Mouse (Mus musculus) testis, postnatal 10 days (tissue): Measurements from ENCODE around the gene Nin.
A peak's percentile ranks its signal among the peaks of the same experiment; 100 is the strongest.

Experiments used
- DNase-seq: peaks from one replicate; pipeline ENCODE4 v3.0.0; 2021; ENCODE audit warnings: low spot score

Nin gene

GRCm38 (mm10) chr12:70011681-70012080 lies 101.8 kb downstream of the Nin start:
- DNase-seq: no peak

DNA sequence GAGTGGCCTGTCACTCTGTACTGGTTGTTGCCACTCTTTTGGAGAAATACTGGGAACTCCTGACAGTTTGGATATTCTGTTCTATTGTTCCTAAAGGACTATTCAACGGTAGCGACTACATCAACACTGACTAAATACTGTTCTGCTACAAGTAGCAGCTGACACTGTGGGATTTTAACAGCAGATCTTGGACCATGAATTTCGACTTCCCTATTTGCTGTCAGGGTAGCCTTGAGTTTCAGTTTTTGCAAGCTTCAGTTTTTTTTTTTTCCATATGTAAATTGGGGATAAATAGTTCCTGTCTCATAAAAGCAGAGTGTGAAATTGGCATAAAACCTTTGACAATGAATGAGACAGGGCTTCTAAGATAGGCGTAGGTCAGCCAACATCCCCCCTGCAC lies 103.2 kb downstream of the Nin start:
- DNase-seq: no peak

- no peak for DNase-seq
These were observed 108.4 kb downstream of the Nin start for GRCm38 (mm10) chr12:70005103-70005502.

GRCm38 (mm10) chr12:69998186-69998983 lies 115.1 kb downstream of the Nin start:
- no peak for DNase-seq

DNA sequence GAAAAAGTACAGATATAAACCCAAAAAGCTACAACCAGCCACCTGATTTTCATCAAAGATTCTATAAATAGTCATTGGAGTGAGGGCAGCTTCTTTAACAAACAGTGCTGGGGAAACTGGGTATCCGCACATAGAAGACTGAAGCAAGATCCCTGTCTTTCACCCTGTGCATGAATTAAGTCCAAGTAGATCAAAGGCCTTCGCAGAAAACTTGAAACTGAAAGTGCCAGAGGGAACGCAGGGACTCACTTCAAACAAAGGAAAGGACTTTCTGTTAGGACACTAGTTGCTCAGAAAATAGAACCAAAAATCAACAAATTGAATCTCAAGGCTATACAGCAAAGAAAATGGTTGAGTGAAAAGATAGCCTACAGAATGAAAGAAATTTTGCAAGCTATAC lies 118.1 kb downstream of the Nin start:
- DNase-seq: no peak

DNA sequence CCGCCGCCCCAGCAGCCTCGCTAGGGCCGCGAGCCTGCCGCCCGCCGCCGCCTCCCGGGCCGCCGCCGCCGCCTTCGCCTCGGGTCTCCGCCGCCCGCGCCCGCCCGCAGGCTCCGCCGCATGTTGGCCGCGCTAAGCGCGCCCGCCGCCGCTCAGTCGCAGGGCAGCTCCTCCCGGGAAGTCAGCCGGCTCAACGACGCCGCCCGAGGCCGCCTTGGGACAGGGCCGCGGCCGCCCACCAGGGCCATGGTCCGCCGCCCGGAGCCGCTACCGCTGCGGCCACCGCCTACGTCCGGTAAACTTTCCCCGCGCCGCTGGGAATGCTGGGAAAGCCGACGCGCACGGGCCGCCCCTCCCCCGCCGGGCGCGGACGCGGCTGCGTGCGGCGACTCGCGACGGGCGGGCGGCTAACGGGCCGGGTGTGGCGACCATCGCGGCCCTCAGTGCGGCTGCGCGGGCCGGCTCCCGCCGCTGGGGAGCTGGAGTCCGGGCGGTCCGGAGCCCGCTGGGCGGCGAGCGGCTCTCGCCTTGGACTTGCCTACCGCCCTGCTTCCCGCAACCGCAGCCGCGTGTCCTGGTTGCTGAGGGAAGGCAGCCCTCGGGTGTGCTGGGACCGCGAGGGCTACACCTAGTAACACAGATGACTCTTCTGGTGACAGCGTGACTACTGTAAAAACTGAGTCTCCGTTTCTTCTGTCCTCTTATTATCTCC lies 126.6 kb downstream of the Nin start, which contains the start of gene Sav1:
TSS of gene Sav1 (minus strand) at position 217 of the 712 bp plus-strand sequence.
- DNase-seq: peak; percentile 88

GRCm38 (mm10) chr12:69986241-69986762 lies 127.2 kb downstream of the Nin start:
- peak; percentile 43 for DNase-seq

- no peak for DNase-seq
These were observed 128.0 kb downstream of the Nin start for GRCm38 (mm10) chr12:69985546-69985945.

DNA sequence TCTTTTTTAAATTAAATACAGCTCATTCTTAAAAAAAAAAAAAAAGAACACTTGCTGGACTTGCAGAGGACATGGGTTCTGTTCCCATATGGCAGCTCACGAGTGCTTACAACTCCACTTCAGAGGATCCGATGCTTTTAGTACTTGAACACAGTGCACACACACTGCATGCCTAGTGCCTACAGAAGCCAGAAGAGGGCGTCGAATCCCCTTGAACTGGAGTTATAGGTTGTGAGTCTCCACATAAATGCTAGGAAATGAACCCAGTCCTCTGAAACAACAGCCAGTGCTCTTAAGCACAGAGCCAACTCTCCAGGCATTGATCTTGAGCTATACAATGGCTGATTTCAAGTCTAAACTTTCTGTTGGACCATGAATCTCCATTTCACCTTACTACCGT lies 130.6 kb downstream of the Nin start:
- DNase-seq: no peak

- no peak for DNase-seq
These were observed 136.0 kb downstream of the Nin start for GRCm38 (mm10) chr12:69977376-69977998.

DNA sequence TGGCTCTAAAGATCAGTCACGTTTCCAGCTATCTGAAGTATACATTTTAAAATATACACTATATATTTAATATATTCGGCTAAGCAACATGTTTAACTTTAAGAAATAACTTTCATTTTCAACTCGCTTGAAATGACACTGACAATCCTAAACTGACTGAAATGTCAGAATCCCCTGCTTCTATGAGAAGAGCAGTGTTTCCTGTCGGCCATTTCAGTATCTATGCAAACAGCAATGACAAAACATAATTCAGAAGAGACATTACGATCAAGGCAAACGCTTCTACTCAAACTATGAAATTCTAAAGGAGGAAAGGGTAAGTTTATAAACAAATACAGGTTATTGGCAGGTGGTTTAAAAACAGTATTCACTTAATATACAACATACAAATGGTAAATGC lies 136.8 kb downstream of the Nin start:
- no peak for DNase-seq

- no peak for DNase-seq
These were observed 139.9 kb downstream of the Nin start for GRCm38 (mm10) chr12:69973666-69974065.

- peak; percentile 45 for DNase-seq
These were observed 145.4 kb downstream of the Nin start for GRCm38 (mm10) chr12:69968154-69968553.

GRCm38 (mm10) chr12:69967112-69967511 lies 146.4 kb downstream of the Nin start:
- DNase-seq: no peak

DNA sequence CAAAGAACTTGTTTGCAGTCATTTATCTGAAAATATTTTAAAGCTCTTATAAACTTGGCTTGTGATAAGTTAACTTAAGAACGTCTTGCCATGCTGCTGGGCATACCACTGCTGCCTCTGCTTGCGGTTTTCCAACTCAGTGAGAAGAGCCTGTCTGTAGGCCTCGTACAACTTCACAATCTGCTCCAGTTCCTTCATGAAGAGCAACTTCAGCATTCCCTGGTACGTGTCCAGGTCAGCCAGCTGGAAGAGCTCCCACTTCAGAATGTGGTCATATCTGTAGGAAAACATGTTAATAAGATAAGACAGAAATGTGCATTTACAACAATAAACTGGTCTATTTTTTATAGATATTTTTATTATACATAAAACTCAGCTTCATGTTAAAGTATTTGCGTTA lies 147.4 kb downstream of the Nin start:
- DNase-seq: peak; percentile 61

DNA sequence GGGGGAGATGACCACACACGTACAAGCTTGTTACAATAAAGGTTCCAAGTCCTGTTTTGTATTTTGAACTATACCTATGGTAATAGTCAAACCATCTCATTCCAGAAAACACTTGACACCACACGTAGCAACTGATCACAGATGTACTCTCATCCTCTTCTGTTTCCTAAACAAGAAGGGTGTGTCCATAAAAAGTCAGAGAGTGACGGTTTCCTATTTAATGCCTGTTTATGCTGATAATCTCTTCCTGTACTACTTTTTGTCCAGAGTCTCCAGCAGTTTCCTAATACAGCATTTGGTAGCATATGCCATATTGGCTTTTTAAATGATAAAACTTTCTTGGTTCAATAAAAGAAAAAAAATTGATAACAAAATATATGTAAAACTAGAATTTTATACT lies 147.9 kb downstream of the Nin start:
- DNase-seq: no peak

DNA sequence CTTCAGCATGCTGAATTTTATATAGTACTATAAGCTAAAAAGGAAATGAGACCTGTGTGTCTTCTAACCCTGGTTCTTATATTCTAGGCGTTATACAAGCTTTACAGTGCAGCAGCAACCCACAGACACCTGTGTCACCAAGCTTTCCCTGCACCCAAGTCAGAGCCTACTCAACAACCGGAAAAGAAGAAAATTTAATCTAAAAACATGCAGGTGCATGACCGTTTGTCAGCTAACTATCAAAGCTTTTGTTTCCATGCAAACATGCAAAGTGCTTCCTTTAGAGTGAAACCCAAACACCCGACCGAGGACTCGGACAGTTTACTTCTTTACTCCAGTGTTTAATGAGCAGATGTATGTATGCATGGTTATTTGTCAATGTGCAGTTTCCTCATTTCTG lies 150.4 kb downstream of the Nin start:
- no peak for DNase-seq

- DNase-seq: peak; percentile 73
These were observed 151.0 kb downstream of the Nin start for GRCm38 (mm10) chr12:69962468-69962867.
